Mouse (Mus musculus): ENCODE data around the gene Pld6.

DNA sequence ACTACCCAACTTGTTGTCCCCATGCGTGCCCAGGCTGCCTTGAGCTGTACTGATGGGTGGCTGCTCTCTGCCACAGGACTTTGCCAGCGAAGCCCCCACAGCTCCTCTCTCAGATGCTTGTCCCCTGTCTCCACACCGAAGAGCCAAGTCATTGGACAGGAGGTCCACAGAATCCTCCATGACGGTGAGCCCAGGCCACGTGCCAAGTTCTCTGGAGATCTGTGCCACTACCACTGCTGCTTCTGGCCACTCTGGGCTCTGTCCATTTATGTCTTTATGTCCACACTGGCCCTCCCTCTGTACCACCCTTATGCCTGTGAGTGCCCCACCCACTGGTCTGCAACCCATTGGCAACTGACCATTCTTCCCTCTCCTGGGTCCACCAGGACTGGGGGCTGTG is 45.5 kb downstream of the Pld6 start:
- TF ChIP-seq CTCF (IDR thresholded peaks at IDR 0.05) (no peak), EP300 (IDR thresholded peaks at IDR 0.05) (no peak)
